Mouse (Mus musculus) spleen, adult 2 months (tissue): ENCODE data around the gene Bdh1. TPM values are rescaled to one million over a fixed set of nuclear protein-coding genes. Genes with fewer than 3 reads are reported as not detected.
"Not testable (repeated sequence)": the region's sequence is repeated elsewhere in the genome, so short reads cannot be mapped to it uniquely, and the experiment has no call there.

Source experiments
- DNase-seq, 2 experiments: peaks; one replicate each; pipeline versions ENCODE4 v3.0.0 to v3.0.0-alpha.2; 2012 to 2021; ENCODE audit warnings: low spot score in 2 of 2, low read depth in 1 of 2
- H3K27ac ChIP-seq: fragments of 200-500 bp; 2 replicates; pipeline ENCODE4 v1.5.1; 2012; ENCODE audit warnings: low read length, inconsistent platforms; ENCODE audit not compliant: insufficient read depth
- H3K27me3 ChIP-seq: fragments of 200-500 bp; 2 replicates; pipeline ENCODE4 v1.6.1; 2012; ENCODE audit warnings: mild to moderate bottlenecking, moderate library complexity, low read length, inconsistent platforms; ENCODE audit not compliant: control insufficient read depth, insufficient read depth
- H3K36me3 ChIP-seq: fragments of 200-500 bp; 2 replicates; pipeline ENCODE4 v1.6.1; 2012; ENCODE audit warnings: mild to moderate bottlenecking, low read length, inconsistent platforms; ENCODE audit not compliant: control insufficient read depth, insufficient read depth
- H3K4me1 ChIP-seq: fragments of 200-500 bp; 2 replicates; pipeline ENCODE4 v1.6.1; 2011; ENCODE audit warnings: inconsistent platforms; ENCODE audit not compliant: control insufficient read depth, insufficient read depth, insufficient read length
- H3K4me3 ChIP-seq: fragments of 200-500 bp; 2 replicates; pipeline ENCODE4 v1.5.1; 2011; ENCODE audit warnings: mild to moderate bottlenecking, inconsistent platforms; ENCODE audit not compliant: insufficient read depth, insufficient read length; ENCODE audit errors: extremely low read depth
- CTCF ChIP-seq: fragments of 200-500 bp; IDR thresholded peaks from 2 replicates; pipeline ENCODE4 v1.5.1; 2011; ENCODE audit warnings: mild to moderate bottlenecking, inconsistent platforms; ENCODE audit not compliant: insufficient read depth, insufficient read length, insufficient replicate concordance; ENCODE audit errors: extremely low read depth
- POLR2A ChIP-seq: fragments of 200-500 bp; IDR thresholded peaks from 2 replicates; pipeline ENCODE4 v1.6.1; 2011; ENCODE audit warnings: low read depth, low read length, inconsistent platforms
- WGBS: fragments of 180-500 bp; shearing (Covaris S2); methylation state at CpG from one replicate; pipeline ENCODE4 v1.1.7; 2018; 5-methylcytosine and 5-hydroxymethylcytosine counted together
- polyA plus RNA-seq: library from polyadenylated mRNA; depleted of rRNA; stranded (reverse); fragments of >200 nt; gene quantifications from 2 replicates; pipeline ENCODE4 v1.2.3, GENCODE M21; 2012; rRNA removed

Bdh1 gene
- polyA plus RNA-seq: 10.9 and 11.1 TPM in 2 replicates

GRCm38 (mm10) chr16:31422000-31422399, at the start of gene Bdh1:
Gene Bdh1 (plus strand): TSS chr16:31422280.
- no peak for TF ChIP-seq CTCF
- TF ChIP-seq POLR2A: no peak
- Histone ChIP-seq H3K27ac (no peak within 1 kb of the TSS), H3K27me3 (no peaks in the 10 kb centered on the region), H3K36me3 (no peaks in the 10 kb centered on the region), H3K4me1 (no peaks in the 10 kb centered on the region), H3K4me3 (no peak within 1 kb of the TSS)
- WGBS: 89% methylated on average over 9 of the region's 9 CpGs
- no peak for DNase-seq

- H3K27me3 ChIP-seq, H3K4me3 ChIP-seq, H3K4me1 ChIP-seq, DNase-seq, H3K27ac ChIP-seq, H3K36me3 ChIP-seq: not testable (repeated sequence)
- WGBS: 92% methylated on average over 3 of the region's 3 CpGs
Measured at GRCm38 (mm10) chr16:31372316-31372715, 49.8 kb upstream of the Bdh1 start.

GRCm38 (mm10) chr16:31375877-31376582, 46.0 kb upstream of the Bdh1 start:
- not testable (repeated sequence) for H3K4me3 ChIP-seq, H3K27me3 ChIP-seq, H3K36me3 ChIP-seq, DNase-seq, H3K4me1 ChIP-seq, H3K27ac ChIP-seq
- 89% methylated on average over 4 of the region's 4 CpGs for WGBS

GRCm38 (mm10) chr16:31388269-31388668, 33.8 kb upstream of the Bdh1 start:
- DNase-seq, H3K4me1 ChIP-seq, H3K27me3 ChIP-seq, H3K4me3 ChIP-seq, H3K36me3 ChIP-seq, H3K27ac ChIP-seq: not testable (repeated sequence)
- WGBS: 94% methylated on average over 3 of the region's 3 CpGs

GRCm38 (mm10) chr16:31399231-31399630, 22.8 kb upstream of the Bdh1 start:
- TF ChIP-seq CTCF: no peak
- Histone ChIP-seq H3K4me3 (no peak overlapping the region), H3K36me3 (no peaks in the 10 kb centered on the region), H3K27me3 (no peaks in the 10 kb centered on the region), H3K4me1 (no peaks in the 10 kb centered on the region), H3K27ac (no peak overlapping the region)
- WGBS: 88% methylated on average over 2 of the region's 2 CpGs
- no peak for DNase-seq

GRCm38 (mm10) chr16:31400908-31401692, 21.0 kb upstream of the Bdh1 start:
- TF ChIP-seq POLR2A (no peak), CTCF (no peak)
- H3K27me3 ChIP-seq: no peaks in the 10 kb centered on the region
- H3K27ac ChIP-seq: no peak overlapping the region
- H3K4me3 ChIP-seq: no peak overlapping the region
- no peaks in the 10 kb centered on the region for H3K36me3 ChIP-seq
- no peak for DNase-seq
- no peaks in the 10 kb centered on the region for H3K4me1 ChIP-seq
- WGBS: 89% methylated on average over 11 of the region's 11 CpGs

- H3K27me3 ChIP-seq: no peaks in the 10 kb centered on the region
- H3K36me3 ChIP-seq: no peaks in the 10 kb centered on the region
- no peak for DNase-seq
- no peak overlapping the region for H3K4me3 ChIP-seq
- H3K27ac ChIP-seq: no peak overlapping the region
- no peaks in the 10 kb centered on the region for H3K4me1 ChIP-seq
- WGBS: 40% methylated on average over 8 of the region's 8 CpGs
- TF ChIP-seq POLR2A: no peak
- no peak for TF ChIP-seq CTCF
Measured at GRCm38 (mm10) chr16:31402096-31402495, 20.0 kb upstream of the Bdh1 start.
